Mouse (Mus musculus) kidney, postnatal 14 days (tissue): ENCODE results near the gene Reln.
A peak's percentile ranks its signal among the peaks of the same experiment; 100 is the strongest.

ENCODE experiments used
- DNase-seq: peaks from one replicate; pipeline ENCODE4 v3.0.0; 2022; ENCODE audit warnings: mixed read lengths

Reln gene

GRCm38 (mm10) chr5:22094984-22095383 is 249.5 kb downstream of the Reln start:
- no peak for DNase-seq

- no peak for DNase-seq
These were observed 250.5 kb downstream of the Reln start for GRCm38 (mm10) chr5:22094043-22094442.

GRCm38 (mm10) chr5:22093157-22093865 is 251.2 kb downstream of the Reln start:
- peak; percentile 11 for DNase-seq

- DNase-seq: no peak
These were observed 264.0 kb downstream of the Reln start for GRCm38 (mm10) chr5:22080468-22080986.

- DNase-seq: no peak
These were observed 269.5 kb downstream of the Reln start for GRCm38 (mm10) chr5:22074971-22075370.

DNA sequence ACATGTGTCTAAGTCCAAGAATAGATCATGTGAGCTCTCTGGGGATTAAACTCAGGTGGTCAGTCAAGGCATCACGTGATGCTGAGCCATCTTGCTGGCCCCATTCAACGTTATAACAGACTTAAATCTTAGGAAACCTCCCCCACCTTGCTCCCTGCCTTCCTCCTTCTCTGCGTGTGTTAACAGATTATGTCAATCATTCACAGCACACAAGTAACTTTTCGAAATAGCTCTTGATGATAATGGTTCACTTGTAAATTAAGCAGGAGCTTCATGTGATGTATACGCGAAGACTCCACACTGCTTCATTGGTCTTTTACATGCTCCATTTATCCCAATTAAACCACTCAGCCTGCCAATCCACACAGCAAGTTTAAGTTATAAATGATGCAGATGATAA is 271.9 kb downstream of the Reln start:
- DNase-seq: no peak

DNA sequence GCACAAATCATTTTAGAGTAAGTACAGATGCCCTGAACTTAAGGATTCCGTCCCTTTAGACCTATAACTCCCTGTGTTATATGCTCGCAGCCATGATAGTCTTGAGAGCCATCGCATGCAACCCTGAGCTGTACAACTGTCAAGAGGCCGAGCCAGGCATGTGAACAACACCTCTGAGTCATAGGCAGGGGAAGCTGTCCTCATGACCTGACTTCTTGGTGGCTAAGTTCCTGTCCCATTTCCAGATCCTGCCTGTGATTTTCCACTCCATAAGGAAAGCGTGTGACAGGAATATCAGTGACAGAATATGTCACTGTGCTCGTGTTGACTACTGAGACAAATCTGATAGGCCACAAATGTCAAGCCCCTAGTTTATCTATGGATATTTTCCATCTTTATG is 285.3 kb downstream of the Reln start:
- DNase-seq: no peak

- DNase-seq: no peak
These were observed 302.7 kb downstream of the Reln start for GRCm38 (mm10) chr5:22041825-22042224.

DNA sequence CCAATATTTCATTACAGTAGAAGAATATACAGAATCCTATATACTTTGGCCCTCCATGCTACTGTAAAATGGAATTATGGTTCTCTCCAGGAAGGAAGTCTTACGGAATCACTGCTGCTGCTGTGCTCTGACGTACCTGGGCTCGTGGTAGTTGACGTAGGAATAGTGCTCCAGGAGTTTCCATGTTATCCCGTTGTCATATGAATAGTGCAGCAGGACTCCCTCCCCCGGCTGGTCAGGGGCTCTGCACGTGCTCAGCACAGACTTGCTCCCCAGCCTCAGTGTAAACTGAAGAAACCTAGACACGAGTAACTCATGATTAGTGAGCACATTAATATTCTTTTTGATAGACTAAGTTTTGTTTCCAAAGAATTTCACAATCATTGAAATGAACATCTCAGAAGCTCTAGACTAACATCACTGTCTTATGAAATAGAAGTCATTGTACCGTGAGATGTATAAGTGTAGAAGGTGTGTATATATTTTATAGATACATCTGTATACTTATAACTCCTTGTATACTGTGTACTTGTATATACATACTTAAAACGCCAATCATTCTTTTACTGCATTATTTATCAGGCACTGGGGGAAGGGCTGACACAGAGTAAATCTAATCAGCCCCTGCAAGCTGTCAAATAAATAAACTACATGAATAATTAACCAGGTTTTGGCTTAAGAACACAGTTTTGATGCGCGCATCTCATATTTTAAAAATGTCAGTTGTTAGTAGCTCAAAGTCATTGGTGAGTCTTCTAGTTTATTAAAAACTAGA is 304.9 kb downstream of the Reln start:
- no peak for DNase-seq

- DNase-seq: no peak
These were observed 309.3 kb downstream of the Reln start for GRCm38 (mm10) chr5:22035201-22035600.

DNA sequence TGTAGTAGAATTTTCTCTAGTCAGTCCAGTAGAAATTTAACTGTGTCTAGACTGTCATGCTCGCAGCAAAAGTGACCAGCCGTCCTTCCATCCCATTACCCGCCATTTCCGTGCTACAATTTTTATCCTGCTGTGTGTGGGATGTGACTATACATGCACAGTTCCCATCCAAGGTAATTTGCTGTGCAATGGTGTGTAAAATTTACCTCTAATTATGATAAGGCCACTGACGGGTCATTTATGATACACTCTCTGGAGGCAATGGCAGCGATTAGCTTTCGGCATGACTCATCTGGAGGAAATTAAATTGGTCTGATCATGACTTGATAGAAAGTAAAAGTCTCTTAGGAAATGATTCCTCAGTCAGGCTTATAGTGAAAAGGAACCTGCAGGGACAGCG is 311.5 kb downstream of the Reln start:
- DNase-seq: no peak

DNA sequence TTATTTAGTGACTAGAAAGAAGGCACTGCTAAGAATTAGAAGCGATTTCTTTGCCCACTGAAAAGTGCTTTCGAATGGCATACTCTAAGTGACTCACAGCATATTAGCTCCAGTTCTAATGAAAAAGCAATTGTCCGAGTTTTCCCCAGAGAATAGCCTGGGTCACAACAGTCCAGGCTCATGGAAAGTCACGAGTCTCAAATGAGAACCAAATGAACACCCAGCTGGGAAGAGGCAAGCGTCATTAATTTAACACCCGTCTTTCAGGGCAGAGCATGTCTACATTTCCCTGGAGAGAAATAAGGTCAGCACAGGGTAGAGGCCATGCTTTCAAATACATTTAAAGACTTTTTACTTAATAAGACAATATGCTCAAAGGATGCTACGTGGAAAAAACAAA is 312.8 kb downstream of the Reln start:
- DNase-seq: peak; percentile 2

DNA sequence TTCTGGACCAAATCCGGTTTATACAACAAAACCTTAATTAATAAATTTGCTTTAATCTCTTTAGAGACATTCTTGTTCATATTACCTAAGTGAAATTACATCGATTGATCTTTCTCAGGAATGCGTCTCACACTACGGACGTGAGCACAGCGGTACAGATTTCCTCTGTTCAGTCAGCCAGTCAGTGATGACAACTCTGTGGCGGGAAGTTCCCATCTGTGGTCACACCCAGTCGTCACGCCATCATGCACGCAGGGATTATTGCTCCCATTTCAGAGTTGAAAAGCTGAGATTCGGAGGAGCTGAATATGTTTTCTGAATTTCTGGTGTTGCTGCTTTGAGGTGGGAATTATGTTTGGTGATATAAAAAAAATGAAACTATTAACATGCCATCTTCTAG is 316.1 kb downstream of the Reln start:
- DNase-seq: no peak

GRCm38 (mm10) chr5:22027240-22027875 is 317.1 kb downstream of the Reln start:
- no peak for DNase-seq

- DNase-seq: peak; percentile 9
These were observed 318.8 kb downstream of the Reln start for GRCm38 (mm10) chr5:22025746-22026145.

DNA sequence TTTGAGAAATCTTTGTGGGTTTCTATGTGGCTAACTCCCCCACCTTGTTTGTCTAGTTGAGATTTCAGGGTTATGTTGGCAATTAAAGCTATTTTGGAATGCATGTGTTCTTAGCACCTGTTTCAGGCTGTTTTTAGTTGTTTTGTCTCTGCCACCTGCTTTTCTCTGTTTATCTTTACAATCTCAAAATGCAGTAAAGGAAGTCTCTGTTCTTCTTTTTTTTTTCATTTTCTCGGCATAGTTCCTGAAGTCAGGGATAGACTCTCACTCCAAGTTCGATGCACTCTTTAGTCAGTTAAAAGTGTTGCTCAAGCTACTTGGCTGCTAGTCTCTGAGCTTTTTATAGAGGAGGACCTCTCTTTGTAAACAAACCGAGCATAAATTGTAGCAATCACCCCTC is 320.4 kb downstream of the Reln start:
- no peak for DNase-seq

GRCm38 (mm10) chr5:22017896-22018295 is 326.6 kb downstream of the Reln start:
- DNase-seq: no peak

DNA sequence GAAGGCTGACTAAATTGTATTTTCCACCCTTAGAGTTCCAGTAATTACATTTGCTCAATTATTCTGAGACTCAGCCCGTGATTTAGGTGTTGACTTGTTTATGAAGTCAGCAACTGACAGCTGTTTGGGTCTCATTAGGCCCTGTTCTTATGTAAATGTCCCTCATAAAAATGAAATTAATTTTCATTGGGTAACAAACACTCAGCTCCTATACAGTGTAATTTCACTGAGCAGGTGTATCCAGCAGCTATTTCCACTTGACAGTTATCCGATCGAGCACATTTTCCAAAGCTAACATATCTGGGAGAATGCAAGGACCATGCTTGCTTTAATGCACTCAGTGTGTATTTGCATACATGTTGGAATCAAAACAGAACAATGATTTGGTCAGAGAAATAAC is 330.0 kb downstream of the Reln start:
- no peak for DNase-seq

- no peak for DNase-seq
These were observed 335.4 kb downstream of the Reln start for GRCm38 (mm10) chr5:22009142-22009541.

GRCm38 (mm10) chr5:22007304-22008059 is 337.0 kb downstream of the Reln start:
- DNase-seq: no peak

DNA sequence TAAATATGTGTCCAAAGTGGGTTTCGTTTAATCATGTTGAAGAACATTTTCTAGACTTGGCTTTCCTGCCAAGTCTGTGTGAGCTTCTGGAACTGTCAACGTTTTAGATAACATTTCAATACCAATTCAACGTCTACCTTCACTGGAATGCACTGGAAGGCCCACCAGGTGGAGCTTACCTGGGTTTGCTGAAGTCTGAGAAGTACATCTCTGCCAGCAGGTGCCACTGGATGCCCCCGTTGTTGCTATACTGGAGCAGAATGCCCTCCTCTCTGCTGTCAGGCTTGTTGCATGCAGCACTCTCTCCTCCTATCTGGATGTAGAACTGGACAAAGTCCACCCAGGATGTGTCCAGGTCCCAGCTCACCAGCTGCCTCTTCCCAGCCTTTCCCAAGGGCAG is 340.6 kb downstream of the Reln start:
- no peak for DNase-seq

DNA sequence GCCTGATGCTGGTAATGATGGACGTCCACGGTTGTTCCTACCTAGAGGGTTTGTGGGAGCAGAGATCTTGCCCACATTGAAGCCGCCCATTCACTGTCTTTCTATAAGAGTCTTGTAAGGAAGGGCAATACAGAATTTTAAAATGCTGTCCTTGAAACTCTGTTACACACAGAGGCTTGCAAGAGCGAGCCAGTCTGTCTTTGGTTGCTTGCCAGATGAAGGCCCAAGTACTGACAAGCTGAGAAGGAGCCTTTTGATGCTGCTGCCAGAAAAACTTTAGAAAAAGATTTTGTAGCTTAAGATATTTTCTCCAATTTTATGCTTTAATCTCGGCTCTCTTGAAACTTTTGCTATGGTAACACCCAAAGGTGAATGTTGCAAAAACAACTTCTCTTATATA is 356.8 kb downstream of the Reln start:
- DNase-seq: no peak

- peak; percentile 41 for DNase-seq
These were observed 358.2 kb downstream of the Reln start for GRCm38 (mm10) chr5:21986311-21986710.
